Mouse (Mus musculus) kidney, adult 2 months (tissue): ENCODE data around the gene Efemp1.

Experiments used
- CTCF ChIP-seq: fragments of 200-500 bp; conservative IDR thresholded peaks from 2 replicates; pipeline ENCODE4 v1.5.1; 2011; ENCODE audit warnings: low read depth, mild to moderate bottlenecking, control low read depth, low read length, moderate library complexity, mixed read lengths; ENCODE audit not compliant: insufficient read depth, insufficient read length
- POLR2A ChIP-seq: fragments of 200-500 bp; IDR thresholded peaks from one replicate; pipeline ENCODE4 v1.6.1; 2011; ENCODE audit warnings: low read depth, low read length, control low read depth

DNA sequence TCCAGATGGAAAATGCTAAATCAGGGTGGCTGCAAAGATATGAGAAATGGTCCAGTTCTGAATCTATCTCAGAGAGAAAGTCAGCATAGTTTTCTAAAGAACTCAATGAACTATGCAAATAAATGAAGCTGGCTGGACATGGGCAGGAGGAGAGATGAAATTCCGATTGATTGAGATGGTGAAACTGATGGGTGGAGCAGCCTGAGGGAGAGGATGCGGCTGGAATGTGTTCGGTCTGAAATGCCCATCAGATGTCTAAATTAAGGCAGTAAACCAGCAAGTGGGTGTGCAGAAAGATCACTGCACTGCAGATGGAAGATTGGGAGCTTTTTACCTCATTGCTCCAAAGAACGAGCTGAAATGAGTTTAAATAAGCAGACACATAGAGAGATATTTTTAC is 1.4 kb upstream of the Efemp1 start:
- no peak for TF ChIP-seq CTCF
- TF ChIP-seq POLR2A, result no peak
